In genomic region chr12:80982326-80982725, GRCm38 (mm10) we compare ENCODE assay signal across 9 mouse cellular contexts. TPM values are rescaled to one million over a fixed set of nuclear protein-coding genes. Genes with fewer than 3 reads are reported as not detected.
DNase-seq lines count a peak whose midpoint lies in the region; ATAC-seq and TF ChIP-seq lines count a peak whose summit lies in the region.
"Had no signal": no experiment of that assay in that cellular context is flagged by ENCODE, and none has a peak within 500 bp of the region (broad histone marks: within the 10 kb centered on the region; RNA-seq: fewer than 3 reads in every experiment).

No protein-coding gene starts in this region.

- peak; percentile 75 for DNase-seq in A20 (ENCODE audit: low read depth, low spot score)
- peak; percentile 34 for DNase-seq in c-Kit-positive CD71-positive TER-119-negative erythroid progenitor cells, embryonic 14.5 days (ENCODE audit: low read depth)
- DNase-seq in forebrain, postnatal 0 days: peak; percentile 90
- DNase-seq in kidney, postnatal 36 days: peak; percentile 46 to 83
- DNase-seq in lung, adult 18-20 months: peak; percentile 24 to 25
- DNase-seq in right cerebral cortex, postnatal 25 days: peak; percentile 61

- no peak overlapping the region for H3K4me2 ChIP-seq in forebrain, postnatal 0 days (ENCODE audit: low read depth)
- H3K4me2 ChIP-seq: liver, embryonic 15.5 days had no signal

- WGBS in forebrain, postnatal 0 days: under 1% methylated on average over 7 of the region's 7 CpGs

- no peaks in the 10 kb centered on the region for H3K36me3 ChIP-seq in ES-Bruce4 (ENCODE audit: control insufficient read depth, insufficient read depth, low read length, poor library complexity, severe bottlenecking)
- H3K36me3 ChIP-seq in forebrain, postnatal 0 days (ENCODE audit: insufficient read depth): no peaks in the 10 kb centered on the region
- H3K36me3 ChIP-seq: liver, embryonic 15.5 days had no signal

- no peak overlapping the region for H3K27ac ChIP-seq in ES-Bruce4 (ENCODE audit: insufficient read depth, low read length)
- H3K27ac ChIP-seq in forebrain, postnatal 0 days (ENCODE audit: low read depth, low read length): no peak overlapping the region
- H3K27ac ChIP-seq: liver, embryonic 15.5 days had no signal

- H3K9ac ChIP-seq in ES-Bruce4 (ENCODE audit: low read depth, poor library complexity, severe bottlenecking): no peak overlapping the region
- no peak overlapping the region for H3K9ac ChIP-seq in forebrain, postnatal 0 days
- H3K9ac ChIP-seq: liver, embryonic 15.5 days had no signal

- ATAC-seq in forebrain, postnatal 0 days: 0 out of 2 replicates have a peak, but pooled peaks have one; percentile 51
- ATAC-seq in inflammation-experienced regulatory T-cells, adult 6 months: no peak

- TF ChIP-seq CTCF in ES-Bruce4 (IDR thresholded peaks at IDR 0.05; ENCODE audit: low read depth, low read length): peak; percentile 95
- peak; percentile 99 for TF ChIP-seq CTCF in forebrain, postnatal 0 days (IDR thresholded peaks at IDR 0.05; ENCODE audit: low read depth)

- TF ChIP-seq EP300 in ES-Bruce4 (IDR thresholded peaks at IDR 0.05; ENCODE audit: insufficient read depth, low read depth, low read length): no peak

- TF ChIP-seq POLR2A in ES-Bruce4 (IDR thresholded peaks at IDR 0.05; ENCODE audit: insufficient read depth, low read length): no peak

- no peaks in the 10 kb centered on the region for H3K27me3 ChIP-seq in ES-Bruce4 (ENCODE audit: control insufficient read depth, insufficient read depth, low read length, poor library complexity, severe bottlenecking)
- no peaks in the 10 kb centered on the region for H3K27me3 ChIP-seq in forebrain, postnatal 0 days (ENCODE audit: insufficient read depth, low read length)
- H3K27me3 ChIP-seq: liver, embryonic 15.5 days had no signal

- H3K4me1 ChIP-seq in ES-Bruce4 (ENCODE audit: control insufficient read depth, insufficient read depth, low read length): no peaks in the 10 kb centered on the region
- H3K4me1 ChIP-seq in forebrain, postnatal 0 days (ENCODE audit: insufficient read depth): no peaks in the 10 kb centered on the region
- H3K4me1 ChIP-seq: liver, embryonic 15.5 days had no signal

- no peaks in the 10 kb centered on the region for H3K9me3 ChIP-seq in ES-Bruce4 (replicated peaks; ENCODE audit: control insufficient read depth, insufficient read depth, low read length, poor library complexity, severe bottlenecking)
- no peaks in the 10 kb centered on the region for H3K9me3 ChIP-seq in forebrain, postnatal 0 days (ENCODE audit: low read length)
- H3K9me3 ChIP-seq: liver, embryonic 15.5 days had no signal

- H3K4me3 ChIP-seq in ES-Bruce4 (ENCODE audit: low read depth, low read length): no peak overlapping the region
- no peak overlapping the region for H3K4me3 ChIP-seq in forebrain, postnatal 0 days (ENCODE audit: low read depth, low read length)
- H3K4me3 ChIP-seq: liver, embryonic 15.5 days had no signal

RNA-seq across cellular contexts. Expression of gene Slc10a1, which starts 13.8 kb away (rescaled TPM):
- polyA plus RNA-seq in ES-Bruce4 (2011; ENCODE audit: insufficient read depth, insufficient read length, low read depth, missing spikeins): not detected in 2 replicates
- total RNA-seq in forebrain, postnatal 0 days (2014; rRNA removed): not detected in 2 replicates
- not detected in 2 replicates for polyA plus RNA-seq in forebrain, postnatal 0 days (2015; fragmentation: Nextera tagmentation; extraction: Ambion mirVana)
- polyA plus RNA-seq in inflammation-experienced regulatory T-cells, adult 6 months (2017; shearing (Covaris generic)): 1 to 10 TPM; 1.3 to 2.6 (median 1.9) TPM

RNA-seq across cellular contexts. Expression of gene Srsf5, which starts 37.0 kb away (rescaled TPM):
- polyA plus RNA-seq in ES-Bruce4 (2011; ENCODE audit: insufficient read depth, insufficient read length, low read depth, missing spikeins): 605 and 614 TPM in 2 replicates
- total RNA-seq in forebrain, postnatal 0 days (2014; rRNA removed): 344 and 488 TPM in 2 replicates
- polyA plus RNA-seq in forebrain, postnatal 0 days (2015; fragmentation: Nextera tagmentation; extraction: Ambion mirVana): 488 and 529 TPM in 2 replicates
- polyA plus RNA-seq in inflammation-experienced regulatory T-cells, adult 6 months (2017; shearing (Covaris generic)): 100 to 1,000 TPM; 316 to 665 (median 602) TPM

RNA-seq across cellular contexts. Expression of gene Smoc1, which starts 44.3 kb away (rescaled TPM):
- polyA plus RNA-seq in ES-Bruce4 (2011; ENCODE audit: insufficient read depth, insufficient read length, low read depth, missing spikeins): 6.4 and 6.7 TPM in 2 replicates
- 9.5 and 16.9 TPM in 2 replicates for total RNA-seq in forebrain, postnatal 0 days (2014; rRNA removed)
- 7.9 and 12.3 TPM in 2 replicates for polyA plus RNA-seq in forebrain, postnatal 0 days (2015; fragmentation: Nextera tagmentation; extraction: Ambion mirVana)
- polyA plus RNA-seq in inflammation-experienced regulatory T-cells, adult 6 months (2017; shearing (Covaris generic)): under 1 TPM in 1 of 3 experiments, not detected in 2; 0.32 TPM

Comparison
In these comparisons a context has a peak if more than half of its experiments do, and no peak if none do; other contexts are left out.
1. DNase-seq: peak in every context shown above with its lines; median percentile 90 in forebrain, postnatal 0 days; 75 in A20; 64 in kidney, postnatal 36 days; 61 in right cerebral cortex, postnatal 25 days; 34 in c-Kit-positive CD71-positive TER-119-negative erythroid progenitor cells, embryonic 14.5 days; 24 in lung, adult 18-20 months.